Mouse (Mus musculus) erythroblast, embryonic 14.5 days (primary cell): ENCODE measurements around the gene Sec24d.

Experiments
- GATA1 ChIP-seq: IDR thresholded peaks from 2 replicates; pipeline ENCODE4 v1.6.1; 2012; ENCODE audit warnings: low read length, inconsistent platforms, mixed read lengths
- TAL1 ChIP-seq: IDR thresholded peaks from 3 replicates; pipeline ENCODE4 v1.6.1; 2012; ENCODE audit warnings: low read length, inconsistent platforms, mixed read lengths

DNA sequence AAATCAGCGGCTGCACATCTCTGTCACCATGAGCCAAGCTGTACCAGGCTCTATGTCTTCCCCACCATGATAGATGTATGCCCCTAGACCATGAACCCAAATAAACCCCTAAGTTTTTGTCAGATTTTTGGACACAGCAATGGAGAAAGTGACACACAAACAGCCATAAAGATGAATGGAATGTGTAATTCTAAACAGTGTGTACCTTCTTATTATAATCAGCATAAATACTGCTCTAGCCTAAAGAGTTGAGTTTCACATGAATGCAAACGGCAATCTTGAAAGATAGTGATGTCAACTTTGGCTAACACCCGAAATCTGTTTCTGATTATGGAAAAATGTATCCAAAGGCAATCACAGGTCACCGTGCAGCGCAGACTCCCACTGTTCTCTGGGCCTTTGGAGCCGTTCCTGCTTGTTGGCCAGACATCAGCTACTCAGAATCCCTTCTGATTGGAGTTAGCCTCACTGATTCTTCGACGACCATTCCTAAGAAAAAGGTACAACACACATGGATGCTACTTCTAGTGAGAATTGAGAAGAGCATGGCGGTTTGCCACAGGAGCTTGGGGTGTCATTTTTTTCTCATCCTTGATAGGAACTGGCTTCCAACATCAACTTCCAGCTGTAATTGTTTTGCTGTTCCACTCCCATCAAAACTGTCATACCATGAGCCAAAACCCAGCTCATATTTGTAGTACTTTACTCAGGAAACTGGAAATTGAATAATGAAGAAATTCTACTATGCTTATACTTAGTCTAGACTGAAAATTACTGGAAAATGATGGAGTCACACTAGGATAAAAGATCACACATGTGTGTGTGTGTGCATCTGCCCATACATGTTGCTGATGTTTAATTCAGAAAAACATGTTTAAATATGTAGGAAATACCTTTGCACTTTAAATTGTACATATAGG, 130.6 kb downstream of the Sec24d start:
- no peak for TF ChIP-seq TAL1
- no peak for TF ChIP-seq GATA1
